Mouse (Mus musculus) retina, postnatal 1 day (tissue): ENCODE data around the gene Wnt1.
"Not testable (repeated sequence)": the region's sequence is repeated elsewhere in the genome, so short reads cannot be mapped to it uniquely, and the experiment has no call there.

Experiments used
- DNase-seq: peaks from one replicate; pipeline ENCODE4 v3.0.0-alpha.2; 2012

Wnt1 gene

GRCm38 (mm10) chr15:98789661-98790535, at the start of gene Wnt1:
Wnt1 (plus strand) TSS chr15:98789857.
- DNase-seq, result peak; percentile 80

- no peak for DNase-seq
Measured at GRCm38 (mm10) chr15:98740219-98740618, 49.4 kb upstream of the Wnt1 start.

GRCm38 (mm10) chr15:98742766-98743428, 46.8 kb upstream of the Wnt1 start:
- DNase-seq, result no peak

- not testable (repeated sequence) for DNase-seq
Measured at GRCm38 (mm10) chr15:98743863-98744262, 45.8 kb upstream of the Wnt1 start.

- no peak for DNase-seq
Measured at GRCm38 (mm10) chr15:98746344-98746965, 43.2 kb upstream of the Wnt1 start.

GRCm38 (mm10) chr15:98747296-98747695, 42.4 kb upstream of the Wnt1 start:
- DNase-seq, result no peak

GRCm38 (mm10) chr15:98749093-98749492, 40.6 kb upstream of the Wnt1 start:
- DNase-seq, result no peak

GRCm38 (mm10) chr15:98753021-98753423, 36.6 kb upstream of the Wnt1 start:
- no peak for DNase-seq

- no peak for DNase-seq
Measured at GRCm38 (mm10) chr15:98754125-98754524, 35.5 kb upstream of the Wnt1 start.

- peak; percentile 87 for DNase-seq
Measured at GRCm38 (mm10) chr15:98762201-98762621, 27.4 kb upstream of the Wnt1 start.

- DNase-seq, result peak; percentile 97
Measured at GRCm38 (mm10) chr15:98762670-98763529, 26.8 kb upstream of the Wnt1 start, which contains the start of gene Arf3. Arf3 (minus strand) TSS chr15:98763214.

- no peak for DNase-seq
Measured at GRCm38 (mm10) chr15:98765929-98766328, 23.7 kb upstream of the Wnt1 start.

- no peak for DNase-seq
Measured at GRCm38 (mm10) chr15:98768259-98768658, 21.4 kb upstream of the Wnt1 start.

GRCm38 (mm10) chr15:98771813-98772425, 17.7 kb upstream of the Wnt1 start:
- DNase-seq, result no peak

- DNase-seq, result no peak
Measured at GRCm38 (mm10) chr15:98772511-98773211, 17.0 kb upstream of the Wnt1 start.

GRCm38 (mm10) chr15:98774096-98774495, 15.6 kb upstream of the Wnt1 start:
- no peak for DNase-seq

- peak; percentile 43 for DNase-seq
Measured at GRCm38 (mm10) chr15:98775533-98775932, 14.1 kb upstream of the Wnt1 start.

- peak; percentile 75 for DNase-seq
Measured at GRCm38 (mm10) chr15:98776280-98777004, 13.2 kb upstream of the Wnt1 start.

GRCm38 (mm10) chr15:98777005-98777616, 12.5 kb upstream of the Wnt1 start:
- DNase-seq, result no peak

- peak; percentile 40 for DNase-seq
Measured at GRCm38 (mm10) chr15:98777762-98778161, 11.9 kb upstream of the Wnt1 start, which contains the start of gene Wnt10b. Wnt10b (minus strand) TSS chr15:98778150.
